Mouse (Mus musculus) lung, postnatal 25 days (tissue): ENCODE results near the gene Svs1.
A peak's percentile ranks its signal among the peaks of the same experiment; 100 is the strongest.
"Not testable (repeated sequence)": the region's sequence is repeated elsewhere in the genome, so short reads cannot be mapped to it uniquely, and the experiment has no call there.

Experiments used
- DNase-seq: peaks from one replicate; pipeline ENCODE4 v3.0.0; 2022; ENCODE audit warnings: low spot score

Gene Svs1

GRCm38 (mm10) chr6:48986444-48986990 lies at the start of gene Svs1:
Gene Svs1, plus strand, starts transcription at chr6:48986861.
- no peak for DNase-seq

GRCm38 (mm10) chr6:48949596-48949995 lies 37.1 kb upstream of the Svs1 start:
- DNase-seq = no peak

- no peak for DNase-seq
Measured at GRCm38 (mm10) chr6:48950676-48951075, 36.0 kb upstream of the Svs1 start.

DNA sequence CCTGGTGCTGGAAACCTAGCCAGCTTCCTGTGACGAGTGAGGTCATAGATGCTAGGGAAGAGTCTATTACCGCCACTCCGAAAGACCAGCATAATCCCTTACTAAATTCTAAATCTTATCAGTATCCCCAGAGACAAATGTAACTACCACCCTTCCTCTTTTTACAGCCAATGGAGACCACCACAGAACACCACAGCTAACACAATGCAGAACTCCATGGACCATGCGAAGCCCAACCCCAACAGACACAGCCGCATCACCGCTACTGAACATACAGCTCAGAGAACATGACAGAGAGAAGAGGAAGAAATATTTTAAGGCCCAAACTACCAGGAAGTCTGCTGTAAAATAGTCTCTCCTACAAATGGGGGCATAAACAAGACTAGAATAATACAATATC lies 35.0 kb upstream of the Svs1 start:
- DNase-seq = no peak

DNA sequence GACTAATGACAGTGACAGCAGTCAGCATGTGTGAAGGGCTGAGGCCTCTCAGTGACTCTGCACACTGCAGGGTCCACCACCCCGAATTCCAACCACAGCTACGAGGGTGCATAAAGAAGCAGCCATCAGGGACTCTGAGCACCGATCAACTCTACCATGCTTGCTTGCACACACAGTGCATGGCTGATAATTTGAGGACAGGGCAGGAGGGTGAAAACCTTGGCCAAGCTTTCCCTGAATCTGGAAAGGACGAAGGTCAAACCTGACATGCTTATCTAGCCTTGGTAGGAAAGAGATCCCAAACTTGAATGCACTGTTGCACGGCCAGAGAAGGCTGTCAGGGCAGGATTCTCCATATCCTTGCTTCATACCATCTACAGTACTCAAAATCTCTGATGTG lies 33.4 kb upstream of the Svs1 start:
- no peak for DNase-seq

DNA sequence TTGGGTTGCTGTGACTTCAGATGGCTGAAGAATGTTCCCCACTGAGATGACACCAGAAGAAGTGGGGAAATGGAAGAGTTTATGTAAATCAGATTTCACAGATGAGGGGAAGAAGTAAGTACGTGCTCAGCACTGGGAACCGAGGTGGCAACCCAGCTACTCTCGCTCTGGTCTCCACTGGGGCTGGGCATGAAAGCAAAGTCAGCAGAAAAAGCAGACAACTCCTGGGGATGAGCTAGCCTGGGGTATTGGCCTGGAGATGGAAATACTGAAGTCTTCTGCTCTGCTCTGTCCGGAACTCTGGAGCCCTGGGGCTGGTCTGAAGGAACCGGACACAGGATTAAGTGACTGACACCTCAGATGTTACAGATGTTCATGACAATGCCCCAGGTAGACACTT lies 32.5 kb upstream of the Svs1 start:
- no peak for DNase-seq

DNA sequence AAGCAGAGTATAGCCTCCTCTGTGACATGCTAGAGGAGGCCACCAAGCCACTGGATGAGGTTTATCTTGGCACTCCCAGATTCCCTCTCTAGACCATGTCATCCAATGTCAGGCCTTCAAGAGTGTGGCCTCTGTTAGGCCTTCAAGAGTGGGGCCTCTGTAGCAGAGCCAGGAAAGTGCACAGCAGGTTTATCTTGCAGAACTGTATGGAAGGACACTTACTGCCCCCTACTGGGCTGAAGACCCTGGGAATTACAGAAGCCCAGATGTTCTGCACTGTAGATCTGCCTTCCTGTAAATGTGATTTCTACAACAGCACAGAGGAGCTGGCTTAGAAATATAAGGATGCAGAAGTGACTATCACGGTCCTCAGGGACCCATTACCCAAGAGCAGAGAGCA lies 31.7 kb upstream of the Svs1 start:
- peak; percentile 50 for DNase-seq

DNA sequence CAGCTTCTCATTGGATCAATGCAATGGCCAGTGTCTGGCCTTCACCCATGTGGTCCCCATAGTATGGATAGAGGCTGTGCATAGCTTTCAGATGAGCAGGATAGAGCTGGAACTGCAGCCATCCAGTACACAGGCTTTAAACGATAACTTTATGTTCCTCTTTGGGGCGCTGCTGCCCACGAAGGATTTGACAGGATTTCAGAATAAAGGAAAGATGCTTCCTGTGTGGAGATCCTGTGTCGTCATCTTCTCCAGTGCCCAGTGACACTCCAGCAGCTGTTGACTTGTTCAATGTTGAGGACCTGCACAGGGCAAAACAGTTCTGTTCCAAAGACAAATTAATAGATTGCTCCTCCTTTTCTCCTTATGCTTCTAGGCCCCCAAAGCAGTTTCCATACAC lies 29.9 kb upstream of the Svs1 start:
- no peak for DNase-seq

DNA sequence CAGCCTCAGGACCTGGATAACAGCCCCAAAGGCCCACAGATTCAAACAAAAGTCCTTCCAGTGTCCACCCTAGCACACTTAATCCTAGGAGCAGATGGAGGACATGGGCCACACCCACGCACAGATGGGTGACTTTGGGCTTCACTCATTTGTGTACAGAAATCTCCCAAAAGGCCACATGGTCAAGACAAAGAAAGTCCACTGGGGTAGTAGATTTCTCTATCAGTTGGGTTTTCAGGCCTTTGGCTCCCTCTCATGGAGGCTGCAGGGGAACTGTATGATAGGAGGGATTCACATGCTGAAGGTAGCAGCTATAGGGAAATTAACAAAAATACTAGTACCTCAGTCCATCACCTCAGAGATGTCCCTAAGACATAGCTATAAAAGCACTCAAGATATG lies 28.6 kb upstream of the Svs1 start:
- DNase-seq = no peak

DNA sequence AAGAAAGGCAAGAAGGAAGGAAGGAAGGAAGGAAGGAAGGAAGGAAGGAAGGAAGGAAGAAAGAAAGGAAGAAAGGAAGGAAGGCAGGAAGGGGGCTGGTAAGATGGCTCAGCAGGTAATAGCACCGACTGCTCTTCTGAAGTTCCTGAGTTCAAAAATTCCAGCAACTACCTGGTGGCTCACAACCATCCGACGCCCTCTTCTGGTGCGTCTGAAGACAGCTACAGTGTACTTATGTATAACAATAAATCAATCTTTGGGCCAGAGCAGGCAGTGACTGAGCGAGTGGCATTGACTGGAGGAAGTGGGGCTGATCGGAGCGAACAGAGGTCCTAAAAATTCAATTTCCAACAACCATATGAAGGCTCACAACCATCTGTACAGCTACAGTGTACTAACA lies 27.5 kb upstream of the Svs1 start:
- DNase-seq = not testable (repeated sequence)

DNA sequence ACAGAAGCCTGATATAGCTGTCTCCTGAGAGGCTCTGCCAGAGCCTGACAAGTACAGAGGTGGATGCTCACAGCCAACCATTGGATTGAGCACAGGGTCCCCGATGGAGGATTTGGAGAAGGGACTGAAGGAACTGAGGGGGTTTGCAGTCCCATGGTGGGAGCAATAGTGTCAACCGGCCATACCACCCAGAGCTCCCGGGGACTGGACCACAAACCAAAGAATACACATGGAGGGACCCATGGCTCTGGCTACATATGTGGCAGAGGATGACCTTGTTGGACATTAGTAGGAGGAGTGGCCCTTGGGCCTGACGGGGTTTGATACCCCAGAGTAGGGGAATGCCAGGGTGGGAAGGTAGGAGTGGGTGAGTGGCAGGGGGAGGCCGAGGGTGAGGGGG lies 20.0 kb upstream of the Svs1 start:
- DNase-seq = not testable (repeated sequence)

GRCm38 (mm10) chr6:48967868-48968267 lies 18.8 kb upstream of the Svs1 start:
- DNase-seq = peak; percentile 26

- DNase-seq = no peak
Measured at GRCm38 (mm10) chr6:48974663-48975062, 12.0 kb upstream of the Svs1 start, which contains the start of gene Doxl2. Gene Doxl2, plus strand, starts transcription at chr6:48974963.

GRCm38 (mm10) chr6:48979616-48980015 lies 7.0 kb upstream of the Svs1 start:
- no peak for DNase-seq

GRCm38 (mm10) chr6:48982305-48982704 lies 4.4 kb upstream of the Svs1 start:
- no peak for DNase-seq

GRCm38 (mm10) chr6:48989971-48990370 lies 3.3 kb downstream of the Svs1 start:
- DNase-seq = no peak

GRCm38 (mm10) chr6:48991991-48992390 lies 5.3 kb downstream of the Svs1 start:
- no peak for DNase-seq

- DNase-seq = no peak
Measured at GRCm38 (mm10) chr6:48998186-48998585, 11.5 kb downstream of the Svs1 start.

DNA sequence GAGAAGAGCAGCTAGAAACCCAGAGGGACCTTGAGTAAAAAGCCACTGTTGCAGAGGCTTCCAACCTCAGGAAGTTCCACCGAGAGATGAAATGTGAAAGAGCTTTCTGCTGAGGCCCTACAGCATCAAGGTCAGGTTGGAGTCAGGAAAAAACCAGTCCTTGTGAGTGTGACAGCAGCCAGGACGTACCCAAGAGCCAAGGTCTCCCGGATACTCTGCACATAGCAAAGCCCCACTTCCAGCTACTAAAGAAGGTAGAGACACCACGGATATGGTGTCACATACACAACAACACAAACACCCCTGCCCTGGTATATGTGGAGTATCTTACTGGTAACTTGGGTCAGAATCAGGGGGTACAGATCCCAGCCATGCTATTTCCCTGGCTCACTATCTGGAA lies 12.1 kb downstream of the Svs1 start:
- no peak for DNase-seq

DNA sequence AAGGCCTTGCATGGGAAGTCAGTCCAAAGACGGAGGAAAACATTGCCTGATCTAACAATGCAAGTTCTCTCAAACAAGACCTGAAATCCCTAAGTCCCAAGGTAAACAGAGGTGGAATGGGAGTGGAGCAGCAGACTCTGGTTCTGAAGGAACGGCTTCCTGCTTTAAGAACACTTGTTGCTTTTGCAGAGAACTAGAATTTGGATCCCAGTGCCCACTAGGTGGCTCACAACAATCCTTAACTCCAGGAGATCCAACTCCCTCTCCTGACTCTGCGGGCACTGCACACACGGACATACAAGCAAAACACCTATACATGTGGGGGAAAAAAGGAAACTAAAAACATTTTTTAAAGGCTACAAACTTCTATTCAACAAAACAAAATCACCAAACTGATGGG lies 16.7 kb downstream of the Svs1 start:
- no peak for DNase-seq

GRCm38 (mm10) chr6:49007981-49008380 lies 21.3 kb downstream of the Svs1 start:
- DNase-seq = peak; percentile 59

- no peak for DNase-seq
Measured at GRCm38 (mm10) chr6:49008420-49009160, 21.9 kb downstream of the Svs1 start.

GRCm38 (mm10) chr6:49009161-49009555 lies 22.5 kb downstream of the Svs1 start:
- DNase-seq = no peak

DNA sequence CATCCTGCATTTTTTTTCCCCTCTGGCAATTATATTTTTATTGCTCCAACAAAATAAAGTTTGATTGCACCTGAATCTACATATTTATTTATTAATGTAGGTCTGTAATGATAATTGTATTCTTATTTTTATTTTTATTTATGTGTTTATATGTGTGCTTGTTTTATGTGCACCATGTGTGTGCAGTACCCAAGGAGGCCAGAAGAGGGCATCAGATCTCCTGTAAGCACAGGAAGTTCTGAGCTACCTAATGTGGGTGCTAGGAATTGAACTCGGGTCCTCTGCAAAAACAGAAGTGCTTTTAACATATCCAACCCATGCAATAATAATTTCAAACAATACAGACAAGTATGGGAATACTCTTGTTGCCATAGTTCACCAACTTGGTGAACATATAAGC lies 23.0 kb downstream of the Svs1 start:
- no peak for DNase-seq
